Mouse (Mus musculus): ENCODE measurements at regions not wholly inside any gene's neighbourhood (a gene's known extent, or its start where the extent isn't known, plus 50 kb on each side); places are given as distances from the start of the nearest gene placed in this dataset.

GRCm38 (mm10) chr12:50893604-50894003 lies 244.7 kb upstream of the Prkd1 start:
- H3K9me3 ChIP-seq (ENCODE audit: control insufficient read depth, low read length): no peaks in the 10 kb centered on the region
- H3K27ac ChIP-seq: no peak overlapping the region
- ATAC-seq (ENCODE audit: insufficient read depth) (no peak), DNase-seq (ENCODE audit: low read depth in 3 of 3, low spot score in 3 of 3) (no peak)
- no peaks in the 10 kb centered on the region for H3K4me1 ChIP-seq (replicated peaks; ENCODE audit: control insufficient read depth in 2 of 2, insufficient read depth in 2 of 2, low read length in 1 of 2)
- 34% methylated on average over 5 of the region's 5 CpGs for WGBS (ENCODE audit: insufficient replicate concordance)
- TF ChIP-seq CTCF (IDR thresholded peaks at IDR 0.05; ENCODE audit: low read depth) (no peak), EP300 (IDR thresholded peaks at IDR 0.05; ENCODE audit: low read depth) (no peak)
- no peaks in the 10 kb centered on the region for H3K27me3 ChIP-seq (ENCODE audit: control insufficient read depth, insufficient read depth, low read length)
- H3K4me3 ChIP-seq (ENCODE audit: insufficient read depth in 1 of 2, low read depth in 2 of 2, low read length in 2 of 2): no peak overlapping the region
- H3K36me3 ChIP-seq (replicated peaks; ENCODE audit: control insufficient read depth, insufficient read depth, low read depth): no peaks in the 10 kb centered on the region
- H3K9ac ChIP-seq (replicated peaks): no peak overlapping the region
- H3K4me2 ChIP-seq (ENCODE audit: low read depth): no peak overlapping the region

DNA sequence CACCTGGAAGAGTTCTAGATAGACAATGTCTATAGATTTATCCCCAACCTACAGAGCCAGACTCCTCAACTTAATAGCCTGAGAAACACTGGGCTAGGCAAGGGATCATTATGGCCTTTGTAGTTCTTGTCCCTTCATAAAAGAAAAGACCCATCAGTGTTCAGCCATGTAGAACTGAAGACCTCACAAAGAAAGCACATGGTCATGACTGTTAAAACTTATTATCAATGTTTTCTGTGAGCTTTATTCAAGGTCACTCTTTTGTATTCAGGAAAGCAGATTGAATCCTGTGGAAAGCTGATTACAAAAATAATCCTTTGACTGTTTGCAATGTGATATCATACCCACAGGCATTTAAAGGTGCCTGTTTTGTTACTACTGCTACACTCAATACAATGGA lies 226.9 kb upstream of the Prkd1 start:
- Histone ChIP-seq H3K4me1 (replicated peaks; ENCODE audit: control insufficient read depth in 2 of 2, insufficient read depth in 2 of 2, low read length in 1 of 2) (no peaks in the 10 kb centered on the region), H3K4me2 (ENCODE audit: low read depth) (no peak overlapping the region), H3K9ac (replicated peaks) (no peak overlapping the region), H3K4me3 (ENCODE audit: insufficient read depth in 1 of 2, low read depth in 2 of 2, low read length in 2 of 2) (no peak overlapping the region), H3K36me3 (replicated peaks; ENCODE audit: control insufficient read depth, insufficient read depth, low read depth) (no peaks in the 10 kb centered on the region), H3K27me3 (ENCODE audit: control insufficient read depth, insufficient read depth, low read length) (no peaks in the 10 kb centered on the region), H3K9me3 (ENCODE audit: control insufficient read depth, low read length) (no peaks in the 10 kb centered on the region), H3K27ac (no peak overlapping the region)
- TF ChIP-seq EP300 (IDR thresholded peaks at IDR 0.05; ENCODE audit: low read depth) (no peak), CTCF (IDR thresholded peaks at IDR 0.05; ENCODE audit: low read depth) (no peak)
- ATAC-seq (ENCODE audit: insufficient read depth): no peak
- DNase-seq (ENCODE audit: low read depth in 3 of 3, low spot score in 3 of 3): no peak

DNA sequence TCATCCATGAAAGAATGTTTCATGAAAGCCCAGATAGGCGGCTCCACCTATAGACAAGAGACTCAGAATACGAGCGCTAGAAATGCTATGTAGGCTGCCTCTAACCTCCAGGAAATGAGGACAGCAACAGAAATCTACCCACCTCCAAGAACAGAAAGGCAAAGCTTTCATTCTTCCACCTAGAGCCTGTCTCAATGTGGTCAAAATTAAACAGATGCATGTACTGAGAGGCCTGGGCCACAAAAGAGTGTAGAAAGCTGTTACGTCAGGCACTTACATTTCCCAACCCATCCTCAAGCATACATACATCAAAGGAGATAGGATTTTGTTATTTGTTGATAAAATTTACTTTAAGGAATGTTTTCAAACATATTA lies 225.1 kb upstream of the Prkd1 start:
- Histone ChIP-seq H3K27ac (no peak overlapping the region), H3K36me3 (replicated peaks; ENCODE audit: control insufficient read depth, insufficient read depth, low read depth) (no peaks in the 10 kb centered on the region), H3K9ac (replicated peaks) (no peak overlapping the region), H3K4me2 (ENCODE audit: low read depth) (no peak overlapping the region), H3K4me3 (ENCODE audit: insufficient read depth in 1 of 2, low read depth in 2 of 2, low read length in 2 of 2) (no peak overlapping the region), H3K27me3 (ENCODE audit: control insufficient read depth, insufficient read depth, low read length) (no peaks in the 10 kb centered on the region), H3K4me1 (replicated peaks; ENCODE audit: control insufficient read depth in 2 of 2, insufficient read depth in 2 of 2, low read length in 1 of 2) (no peaks in the 10 kb centered on the region), H3K9me3 (ENCODE audit: control insufficient read depth, low read length) (no peaks in the 10 kb centered on the region)
- ATAC-seq (ENCODE audit: insufficient read depth) (no peak), DNase-seq (ENCODE audit: low read depth in 3 of 3, low spot score in 3 of 3) (no peak)
- no peak for TF ChIP-seq CTCF (IDR thresholded peaks at IDR 0.05; ENCODE audit: low read depth)
- TF ChIP-seq EP300 (IDR thresholded peaks at IDR 0.05; ENCODE audit: low read depth): no peak
- 65% methylated on average over 4 of the region's 4 CpGs for WGBS (ENCODE audit: insufficient replicate concordance)

GRCm38 (mm10) chr12:50873390-50874023 lies 224.6 kb upstream of the Prkd1 start:
- Histone ChIP-seq H3K4me2 (ENCODE audit: low read depth) (no peak overlapping the region), H3K27me3 (ENCODE audit: control insufficient read depth, insufficient read depth, low read length) (no peaks in the 10 kb centered on the region), H3K9ac (replicated peaks) (no peak overlapping the region), H3K27ac (no peak overlapping the region), H3K4me1 (replicated peaks; ENCODE audit: control insufficient read depth in 2 of 2, insufficient read depth in 2 of 2, low read length in 1 of 2) (no peaks in the 10 kb centered on the region), H3K9me3 (ENCODE audit: control insufficient read depth, low read length) (no peaks in the 10 kb centered on the region), H3K36me3 (replicated peaks; ENCODE audit: control insufficient read depth, insufficient read depth, low read depth) (no peaks in the 10 kb centered on the region), H3K4me3 (ENCODE audit: insufficient read depth in 1 of 2, low read depth in 2 of 2, low read length in 2 of 2) (no peak overlapping the region)
- no peak for ATAC-seq (ENCODE audit: insufficient read depth)
- TF ChIP-seq CTCF (IDR thresholded peaks at IDR 0.05; ENCODE audit: low read depth): no peak
- no peak for TF ChIP-seq EP300 (IDR thresholded peaks at IDR 0.05; ENCODE audit: low read depth)
- 67% methylated on average over 11 of the region's 11 CpGs for WGBS (ENCODE audit: insufficient replicate concordance)
- DNase-seq (ENCODE audit: low read depth in 3 of 3, low spot score in 3 of 3): no peak

DNA sequence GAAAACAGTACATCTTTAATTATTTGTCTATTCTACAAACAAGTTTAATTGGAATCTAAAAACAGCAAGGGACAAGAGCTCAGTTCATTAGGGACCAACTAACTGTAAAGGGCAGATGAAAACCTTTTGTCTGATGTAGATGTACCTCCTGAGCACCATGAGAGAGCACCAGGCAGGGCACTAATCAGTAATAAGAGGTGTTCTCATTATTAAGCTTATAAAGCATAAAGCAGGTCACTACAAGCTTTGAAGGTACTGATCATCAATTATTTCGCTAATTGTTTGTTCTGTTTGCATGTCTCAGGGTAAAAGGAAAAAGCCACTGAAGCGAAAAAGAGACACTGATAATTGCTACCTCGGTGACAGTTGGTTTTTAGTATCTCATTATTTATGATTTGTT lies 202.7 kb upstream of the Prkd1 start:
- Histone ChIP-seq H3K9ac (replicated peaks) (no peak overlapping the region), H3K4me3 (ENCODE audit: insufficient read depth in 1 of 2, low read depth in 2 of 2, low read length in 2 of 2) (no peak overlapping the region), H3K27me3 (ENCODE audit: control insufficient read depth, insufficient read depth, low read length) (no peaks in the 10 kb centered on the region), H3K27ac (no peak overlapping the region), H3K36me3 (replicated peaks; ENCODE audit: control insufficient read depth, insufficient read depth, low read depth) (no peaks in the 10 kb centered on the region), H3K4me2 (ENCODE audit: low read depth) (no peak overlapping the region), H3K9me3 (ENCODE audit: control insufficient read depth, low read length) (no peaks in the 10 kb centered on the region), H3K4me1 (replicated peaks; ENCODE audit: control insufficient read depth in 2 of 2, insufficient read depth in 2 of 2, low read length in 1 of 2) (no peaks in the 10 kb centered on the region)
- WGBS (ENCODE audit: insufficient replicate concordance): 50% methylated on average over 3 of the region's 3 CpGs
- ATAC-seq (ENCODE audit: insufficient read depth) (no peak), DNase-seq (ENCODE audit: low read depth in 3 of 3, low spot score in 3 of 3) (no peak)
- TF ChIP-seq EP300 (IDR thresholded peaks at IDR 0.05; ENCODE audit: low read depth) (no peak), CTCF (IDR thresholded peaks at IDR 0.05; ENCODE audit: low read depth) (no peak)

Measured in liver, embryonic 14.5 days (tissue).